Mouse (Mus musculus): ENCODE data around the gene Fbxo11. TPM values are rescaled to one million over a fixed set of nuclear protein-coding genes. Genes with fewer than 3 reads are reported as not detected.

Fbxo11 gene
- polyA plus RNA-seq, 1 experiment from 2014 or later = 6.2 TPM

- H3K9me3 ChIP-seq (replicated peaks) = no peaks in the 10 kb centered on the region
- WGBS (ENCODE audit: insufficient replicate concordance) = 0% methylated on average over 39 of the region's 57 CpGs
Observed at GRCm38 (mm10) chr17:88065801-88066646, 933 bp upstream of the Fbxo11 start.

DNA sequence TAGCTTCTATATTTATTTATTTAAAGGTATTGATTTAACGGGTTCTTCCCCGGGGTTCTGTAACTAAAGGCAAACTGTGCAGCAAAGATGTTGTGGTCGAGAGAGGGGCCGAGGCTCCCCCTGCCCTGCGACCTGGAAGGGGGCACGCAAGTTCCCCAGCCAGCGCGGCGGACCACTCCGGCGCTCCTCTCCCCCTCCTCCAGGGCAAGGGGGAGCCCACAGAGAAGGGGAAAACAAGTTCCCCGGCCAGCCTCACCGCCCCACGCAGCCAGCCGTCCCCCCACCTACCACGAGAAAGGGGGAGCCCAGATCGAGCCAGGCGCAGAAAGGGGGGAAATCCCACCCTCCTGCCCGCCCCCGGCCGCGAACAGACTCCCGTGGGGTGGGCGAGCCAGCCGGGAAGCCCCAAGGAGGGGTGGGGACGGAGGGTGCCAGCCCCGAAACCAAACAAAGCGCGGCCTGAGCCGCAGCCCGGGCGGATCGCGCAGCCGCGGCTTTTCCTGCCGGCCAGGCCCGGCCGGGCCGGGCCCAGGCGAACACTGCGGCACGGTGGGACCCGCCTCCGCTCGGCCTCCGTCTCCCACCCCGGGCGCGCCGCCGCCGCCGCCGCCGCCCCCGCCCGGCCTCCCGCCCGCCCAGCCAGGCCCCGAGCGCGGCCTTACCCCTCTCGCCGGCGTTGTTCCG lies 602 bp downstream of the Fbxo11 start:
- Histone ChIP-seq H3K36me3 (no peaks in the 10 kb centered on the region), H3K27ac (peak overlapping the region; percentile 99), H3K27me3 (replicated peaks) (no peaks in the 10 kb centered on the region), H3K4me1 (peaks cover 38% of the 10 kb centered on the region), H3K9ac (peak overlapping the region; percentile 100), H3K4me3 (peak overlapping the region; percentile 94), H3K9me3 (replicated peaks) (0 out of 2 replicates have a peak, but pooled peaks cover 5% of the 10 kb centered on the region), H3K4me2 (peak overlapping the region; percentile 86)
- WGBS (ENCODE audit: insufficient replicate concordance) = 0% methylated on average over 28 of the region's 67 CpGs
- ATAC-seq = peak; percentile 58

More at GRCm38 (mm10) chr17:88065801-88066646, 933 bp upstream of the Fbxo11 start:
- peak overlapping the region; percentile 86 for H3K4me2 ChIP-seq
- H3K27me3 ChIP-seq (replicated peaks) = no peaks in the 10 kb centered on the region
- peak overlapping the region; percentile 94 for H3K4me3 ChIP-seq
- H3K36me3 ChIP-seq = no peaks in the 10 kb centered on the region
- H3K27ac ChIP-seq = peak overlapping the region; percentile 99
- peak; percentile 94 for ATAC-seq
- H3K4me1 ChIP-seq = peaks cover 25% of the 10 kb centered on the region
- H3K9ac ChIP-seq = peak overlapping the region; percentile 100

DNA sequence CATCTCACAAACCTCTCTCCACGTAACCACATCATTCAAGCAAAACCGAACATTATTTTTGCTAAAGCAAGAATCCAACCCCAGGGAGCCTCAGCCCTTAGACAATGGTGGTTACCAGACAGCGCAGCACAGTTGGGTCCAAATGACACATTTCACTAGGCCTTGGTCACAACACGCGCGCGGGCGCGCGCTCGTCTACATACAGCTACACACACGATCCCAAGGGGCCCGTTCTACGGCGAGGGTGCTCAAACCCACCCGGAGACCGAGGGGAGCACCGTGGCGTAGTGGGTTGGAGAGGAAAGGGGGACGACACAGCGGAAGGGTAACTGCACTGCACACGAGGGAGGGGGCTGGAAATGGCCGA lies 1.1 kb downstream of the Fbxo11 start:
- WGBS (ENCODE audit: insufficient replicate concordance) = under 1% methylated on average over 23 of the region's 23 CpGs
- Histone ChIP-seq H3K4me2 (peak overlapping the region; percentile 86), H3K9ac (peak overlapping the region; percentile 100), H3K4me3 (peak overlapping the region; percentile 94), H3K27ac (peak overlapping the region; percentile 99), H3K36me3 (no peaks in the 10 kb centered on the region), H3K4me1 (peaks cover 40% of the 10 kb centered on the region), H3K9me3 (replicated peaks) (0 out of 2 replicates have a peak, but pooled peaks cover 5% of the 10 kb centered on the region), H3K27me3 (replicated peaks) (no peaks in the 10 kb centered on the region)
- ATAC-seq = no peak

DNA sequence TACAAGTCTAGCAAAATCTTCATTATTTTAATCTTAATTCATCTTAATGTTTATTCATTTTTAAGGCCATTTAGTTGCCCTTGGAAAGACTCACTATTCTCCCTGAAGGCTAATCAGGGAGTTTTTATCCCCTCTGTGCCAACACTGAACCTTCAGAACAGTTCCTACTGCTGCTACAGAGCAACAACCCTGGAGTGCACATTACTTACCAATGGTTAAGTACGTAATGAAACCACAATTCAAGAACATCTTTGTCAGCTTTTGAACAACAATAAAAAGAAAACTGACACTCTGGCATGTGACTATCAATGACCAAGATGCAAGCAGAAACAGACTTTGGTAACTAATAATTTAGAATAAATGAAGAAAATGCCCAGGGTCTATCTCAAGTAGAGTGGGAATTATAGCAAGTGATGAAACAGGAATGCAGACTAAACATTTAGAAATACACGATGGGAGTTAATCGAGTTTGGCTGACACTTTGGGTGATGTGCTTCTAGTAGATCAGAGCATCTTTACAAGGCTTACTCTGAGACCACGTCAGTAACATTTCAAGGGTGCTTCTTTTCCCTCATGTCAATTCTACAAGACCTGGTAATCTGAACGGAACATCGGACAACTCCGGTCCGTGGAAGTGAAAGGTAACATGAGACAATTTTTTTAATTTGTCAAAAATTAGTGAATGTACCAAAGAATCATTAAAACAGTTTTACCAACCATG lies 2.1 kb downstream of the Fbxo11 start:
- H3K9ac ChIP-seq = peak overlapping the region; percentile 100
- WGBS (ENCODE audit: insufficient replicate concordance) = 41% methylated on average over 8 of the region's 8 CpGs
- peak overlapping the region; percentile 86 for H3K4me2 ChIP-seq
- 0 out of 2 replicates have a peak, but pooled peaks cover 5% of the 10 kb centered on the region for H3K9me3 ChIP-seq (replicated peaks)
- H3K36me3 ChIP-seq = no peaks in the 10 kb centered on the region
- no peaks in the 10 kb centered on the region for H3K27me3 ChIP-seq (replicated peaks)
- ATAC-seq = no peak
- H3K4me3 ChIP-seq = peak overlapping the region; percentile 94
- no peak overlapping the region; the same call in 1 of the 2 replicates for H3K27ac ChIP-seq
- peaks cover 49% of the 10 kb centered on the region for H3K4me1 ChIP-seq

DNA sequence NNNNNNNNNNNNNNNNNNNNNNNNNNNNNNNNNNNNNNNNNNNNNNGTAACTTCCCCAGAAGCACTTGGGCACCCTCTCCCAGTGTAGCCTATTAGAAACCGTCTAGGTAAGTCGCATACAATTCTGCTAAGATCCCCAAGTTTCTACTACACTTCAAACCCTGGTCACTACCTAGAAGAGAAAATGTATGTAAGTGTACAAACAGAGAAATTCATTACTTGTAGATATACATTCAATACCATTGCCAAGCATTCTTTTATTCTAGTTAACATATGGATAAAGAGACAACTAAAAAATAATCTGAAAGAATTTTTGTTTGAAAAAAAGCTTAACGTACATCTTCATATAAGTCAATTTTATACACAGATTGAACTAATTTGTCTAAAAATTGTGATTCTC lies 3.1 kb downstream of the Fbxo11 start:
- ATAC-seq = no peak
- no peak overlapping the region for H3K4me2 ChIP-seq
- H3K9me3 ChIP-seq (replicated peaks) = 0 out of 2 replicates have a peak, but pooled peaks cover 5% of the 10 kb centered on the region
- H3K4me3 ChIP-seq = no peak overlapping the region
- H3K27ac ChIP-seq = no peak overlapping the region
- H3K27me3 ChIP-seq (replicated peaks) = no peaks in the 10 kb centered on the region
- H3K4me1 ChIP-seq = peaks cover 56% of the 10 kb centered on the region
- H3K36me3 ChIP-seq = no peaks in the 10 kb centered on the region
- WGBS (ENCODE audit: insufficient replicate concordance) = 88% methylated on average over 3 of the region's 3 CpGs
- H3K9ac ChIP-seq = no peak overlapping the region

DNA sequence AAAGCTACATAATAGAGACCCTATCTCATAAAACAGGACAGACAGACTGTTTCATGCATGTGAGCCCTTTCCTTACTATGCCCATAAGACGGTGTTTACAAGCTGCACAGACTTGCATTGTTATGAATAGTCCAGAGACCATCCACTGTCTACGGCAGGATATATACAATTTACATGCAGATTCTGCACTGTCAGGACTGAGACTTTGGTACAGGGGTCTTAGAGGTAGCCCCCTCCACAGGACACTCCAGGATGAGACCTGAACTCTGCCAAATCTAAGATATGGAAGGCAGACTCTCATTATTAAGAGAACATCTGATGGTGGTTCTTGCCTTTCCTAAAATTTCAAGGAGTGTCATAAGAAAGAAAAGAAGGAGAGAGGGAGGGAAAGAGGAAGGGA lies 6.8 kb downstream of the Fbxo11 start:
- Histone ChIP-seq H3K27me3 (replicated peaks) (no peaks in the 10 kb centered on the region), H3K27ac (no peak overlapping the region), H3K36me3 (peaks cover 3% of the 10 kb centered on the region; the same call in 1 of the 2 replicates), H3K4me2 (peak overlapping the region; percentile 29; the same call in 1 of the 2 replicates), H3K9me3 (replicated peaks) (0 out of 2 replicates have a peak, but pooled peaks cover 5% of the 10 kb centered on the region), H3K4me1 (peaks cover 61% of the 10 kb centered on the region), H3K9ac (no peak overlapping the region), H3K4me3 (no peak overlapping the region)
- WGBS (ENCODE audit: insufficient replicate concordance) = 52% methylated on average over 2 of the region's 2 CpGs
- ATAC-seq = no peak; the same call in 1 of the 2 replicates

DNA sequence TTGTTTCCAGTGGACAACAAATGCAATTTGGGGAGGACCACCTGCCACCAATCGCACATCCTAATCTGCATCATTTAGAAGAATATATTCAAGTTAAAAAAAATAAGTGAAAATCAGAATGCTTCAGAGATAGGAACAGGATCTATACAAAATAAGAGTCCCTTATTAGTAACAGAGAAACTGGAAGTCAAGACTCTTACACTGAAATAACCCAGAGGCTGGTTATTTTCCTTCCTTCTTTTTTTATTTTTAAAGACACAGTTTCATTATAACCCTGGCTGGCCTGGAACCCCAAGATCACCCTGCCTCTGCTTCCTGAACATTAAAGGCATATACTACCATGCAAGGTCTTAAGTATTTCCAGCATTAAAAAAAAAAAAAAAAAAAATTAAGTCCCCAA lies 7.2 kb downstream of the Fbxo11 start:
- Histone ChIP-seq H3K4me3 (no peak overlapping the region), H3K4me2 (no peak overlapping the region), H3K27me3 (replicated peaks) (no peaks in the 10 kb centered on the region), H3K4me1 (peaks cover 58% of the 10 kb centered on the region), H3K9me3 (replicated peaks) (0 out of 2 replicates have a peak, but pooled peaks cover 5% of the 10 kb centered on the region), H3K36me3 (peaks cover 3% of the 10 kb centered on the region; the same call in 1 of the 2 replicates), H3K9ac (no peak overlapping the region), H3K27ac (no peak overlapping the region)
- 78% methylated on average over 1 of the region's 1 CpGs for WGBS (ENCODE audit: insufficient replicate concordance)
- no peak for ATAC-seq

- no peak overlapping the region for H3K4me2 ChIP-seq
- H3K36me3 ChIP-seq = peaks cover 3% of the 10 kb centered on the region; the same call in 1 of the 2 replicates
- no peak overlapping the region for H3K9ac ChIP-seq
- H3K27me3 ChIP-seq (replicated peaks) = no peaks in the 10 kb centered on the region
- WGBS (ENCODE audit: insufficient replicate concordance) = 78% methylated on average over 4 of the region's 4 CpGs
- peaks cover 26% of the 10 kb centered on the region for H3K4me1 ChIP-seq
- H3K4me3 ChIP-seq = no peak overlapping the region
- no peak overlapping the region for H3K27ac ChIP-seq
- no peaks in the 10 kb centered on the region for H3K9me3 ChIP-seq (replicated peaks)
- ATAC-seq = no peak
Observed at GRCm38 (mm10) chr17:88051679-88052078, 13.4 kb downstream of the Fbxo11 start.

GRCm38 (mm10) chr17:88050892-88051291 lies 14.2 kb downstream of the Fbxo11 start:
- WGBS (ENCODE audit: insufficient replicate concordance) = 64% methylated on average over 1 of the region's 1 CpGs
- Histone ChIP-seq H3K9ac (no peak overlapping the region), H3K9me3 (replicated peaks) (no peaks in the 10 kb centered on the region), H3K4me3 (no peak overlapping the region), H3K27me3 (replicated peaks) (no peaks in the 10 kb centered on the region), H3K4me2 (no peak overlapping the region), H3K36me3 (peaks cover 3% of the 10 kb centered on the region; the same call in 1 of the 2 replicates), H3K4me1 (peaks cover 18% of the 10 kb centered on the region), H3K27ac (no peak overlapping the region)
- ATAC-seq = no peak

GRCm38 (mm10) chr17:88050318-88050717 lies 14.8 kb downstream of the Fbxo11 start:
- Histone ChIP-seq H3K27me3 (replicated peaks) (no peaks in the 10 kb centered on the region), H3K27ac (no peak overlapping the region), H3K4me3 (no peak overlapping the region), H3K9me3 (replicated peaks) (no peaks in the 10 kb centered on the region), H3K9ac (no peak overlapping the region), H3K4me2 (no peak overlapping the region), H3K4me1 (peaks cover 14% of the 10 kb centered on the region), H3K36me3 (peaks cover 3% of the 10 kb centered on the region; the same call in 1 of the 2 replicates)
- WGBS (ENCODE audit: insufficient replicate concordance) = 61% methylated on average over 2 of the region's 2 CpGs
- no peak for ATAC-seq
